Mouse (Mus musculus): ENCODE measurements around the gene Dcaf11. TPM values are rescaled to one million over a fixed set of nuclear protein-coding genes. Genes with fewer than 3 reads are reported as not detected.

Gene Dcaf11
- polyA plus RNA-seq, 1 experiment = 54.5 TPM

GRCm38 (mm10) chr14:55617822-55618221 is 58.0 kb downstream of the Dcaf11 start, which contains the start of gene Rec8:
TSS of gene Rec8 (plus strand) at chr14:55618037.
- Histone ChIP-seq H3K4me3 (ENCODE audit: control insufficient read depth, low read depth, low read length) (peak within 1 kb of the TSS; percentile 76), H3K27ac (ENCODE audit: control insufficient read depth, insufficient read depth, low read depth, low read length) (peak within 1 kb of the TSS; percentile 30), H3K36me3 (ENCODE audit: control insufficient read depth, insufficient read depth, low read length) (no peaks in the 10 kb centered on the region), H3K4me1 (ENCODE audit: control insufficient read depth, insufficient read depth, low read length) (peaks cover 12% of the 10 kb centered on the region), H3K27me3 (ENCODE audit: control insufficient read depth, insufficient read depth, low read length) (no peaks in the 10 kb centered on the region)
- TF ChIP-seq CTCF (IDR thresholded peaks at IDR 0.05; ENCODE audit: control insufficient read depth, insufficient read depth, insufficient replicate concordance, low read depth, low read length) (no peak), POLR2A (IDR thresholded peaks at IDR 0.05; ENCODE audit: control insufficient read depth, low read depth, low read length) (peak; percentile 43; the same call in 1 of the 2 replicates)

- H3K27me3 ChIP-seq (ENCODE audit: control insufficient read depth, insufficient read depth, low read length) = no peaks in the 10 kb centered on the region
- H3K4me1 ChIP-seq (ENCODE audit: control insufficient read depth, insufficient read depth, low read length) = peaks cover 12% of the 10 kb centered on the region
- TF ChIP-seq POLR2A (IDR thresholded peaks at IDR 0.05; ENCODE audit: control insufficient read depth, low read depth, low read length) (0 out of 2 replicates have a peak, but pooled peaks have one; percentile 28), CTCF (IDR thresholded peaks at IDR 0.05; ENCODE audit: control insufficient read depth, insufficient read depth, insufficient replicate concordance, low read depth, low read length) (no peak)
- H3K4me3 ChIP-seq (ENCODE audit: control insufficient read depth, low read depth, low read length) = peak overlapping the region; percentile 76
- no peak overlapping the region for H3K27ac ChIP-seq (ENCODE audit: control insufficient read depth, insufficient read depth, low read depth, low read length)
- no peaks in the 10 kb centered on the region for H3K36me3 ChIP-seq (ENCODE audit: control insufficient read depth, insufficient read depth, low read length)
Measured at GRCm38 (mm10) chr14:55618486-55619195, 58.8 kb downstream of the Dcaf11 start.

Other genes starting within 250 kb of the Dcaf11 start
- gene Dhrs4, start 81.2 kb upstream of the Dcaf11 start, polyA plus RNA-seq (2012; rRNA removed) = 27.2 and 28.8 TPM in 2 replicates
- 1.8 and 1.9 TPM in 2 replicates for gene Carmil3, start 69.4 kb upstream of the Dcaf11 start, polyA plus RNA-seq (2012; rRNA removed)
- gene Cpne6, start 49.6 kb upstream of the Dcaf11 start, polyA plus RNA-seq (2012; rRNA removed) = 0.06 and 0.29 TPM in 2 replicates
- 0.20 and 0.37 TPM in 2 replicates for gene Nrl, start 35.0 kb upstream of the Dcaf11 start, polyA plus RNA-seq (2012; rRNA removed)
- 2.8 and 5.7 TPM in 2 replicates for gene Pck2, start 19.7 kb upstream of the Dcaf11 start, polyA plus RNA-seq (2012; rRNA removed)
- gene A730061H03Rik, start 400 bp downstream of the Dcaf11 start, polyA plus RNA-seq (2012; rRNA removed) = 2.1 and 2.3 TPM in 2 replicates
- 40.2 and 52.7 TPM in 2 replicates for gene Fitm1, start 15.6 kb downstream of the Dcaf11 start, polyA plus RNA-seq (2012; rRNA removed)
- gene Psme1, start 18.1 kb downstream of the Dcaf11 start, polyA plus RNA-seq (2012; rRNA removed) = 7.6 and 8.4 TPM in 2 replicates
- gene Emc9, start 25.3 kb downstream of the Dcaf11 start, polyA plus RNA-seq (2012; rRNA removed) = 5.8 and 6.4 TPM in 2 replicates
- 10.2 and 14.9 TPM in 2 replicates for gene Psme2, start 31.1 kb downstream of the Dcaf11 start, polyA plus RNA-seq (2012; rRNA removed)
- gene Rnf31, start 31.7 kb downstream of the Dcaf11 start, polyA plus RNA-seq (2012; rRNA removed) = 7.8 and 8.9 TPM in 2 replicates
- 4.1 and 4.4 TPM in 2 replicates for gene Irf9, start 43.6 kb downstream of the Dcaf11 start, polyA plus RNA-seq (2012; rRNA removed)
- 65.8 and 78.1 TPM in 2 replicates for gene Rec8, start 58.0 kb downstream of the Dcaf11 start, polyA plus RNA-seq (2012; rRNA removed)
- gene Ipo4, start 76.0 kb downstream of the Dcaf11 start, polyA plus RNA-seq (2012; rRNA removed) = 519 and 558 TPM in 2 replicates
- gene Gm49378, start 77.9 kb downstream of the Dcaf11 start, polyA plus RNA-seq (2012; rRNA removed) = 1.9 and 2.1 TPM in 2 replicates
- 18.2 and 21.3 TPM in 2 replicates for gene Tm9sf1, start 83.8 kb downstream of the Dcaf11 start, polyA plus RNA-seq (2012; rRNA removed)
- 197 and 200 TPM in 2 replicates for gene Tssk4, start 90.2 kb downstream of the Dcaf11 start, polyA plus RNA-seq (2012; rRNA removed)
- gene Mdp1, start 100.5 kb downstream of the Dcaf11 start, polyA plus RNA-seq (2012; rRNA removed) = 4.1 TPM in 2 replicates
- 29.6 and 35.9 TPM in 2 replicates for gene Gmpr2, start 111.9 kb downstream of the Dcaf11 start, polyA plus RNA-seq (2012; rRNA removed)
- gene Nedd8, start 112.1 kb downstream of the Dcaf11 start, polyA plus RNA-seq (2012; rRNA removed) = 196 and 222 TPM in 2 replicates
- gene Tinf2, start 121.8 kb downstream of the Dcaf11 start, polyA plus RNA-seq (2012; rRNA removed) = 26.8 and 30.0 TPM in 2 replicates
- gene Tgm1, start 153.9 kb downstream of the Dcaf11 start, polyA plus RNA-seq (2012; rRNA removed) = 0.27 and 0.65 TPM in 2 replicates
- 40.9 and 41.4 TPM in 2 replicates for gene Rabggta, start 162.3 kb downstream of the Dcaf11 start, polyA plus RNA-seq (2012; rRNA removed)
- 322 and 330 TPM in 2 replicates for gene Dhrs1, start 185.7 kb downstream of the Dcaf11 start, polyA plus RNA-seq (2012; rRNA removed)
- gene Nop9, start 185.7 kb downstream of the Dcaf11 start, polyA plus RNA-seq (2012; rRNA removed) = 142 and 144 TPM in 2 replicates
- gene Cideb, start 198.5 kb downstream of the Dcaf11 start, polyA plus RNA-seq (2012; rRNA removed) = 0.13 TPM in 1 of 2 replicates, not detected in the other
- gene Ltb4r2, start 201.4 kb downstream of the Dcaf11 start, polyA plus RNA-seq (2012; rRNA removed) = 0.07 and 0.11 TPM in 2 replicates
- 0.11 and 0.20 TPM in 2 replicates for gene Ltb4r1, start 206.0 kb downstream of the Dcaf11 start, polyA plus RNA-seq (2012; rRNA removed)
- 0.38 and 0.82 TPM in 2 replicates for gene Adcy4, start 224.1 kb downstream of the Dcaf11 start, polyA plus RNA-seq (2012; rRNA removed)
- gene Ripk3, start 228.9 kb downstream of the Dcaf11 start, polyA plus RNA-seq (2012; rRNA removed) = 4.1 and 4.8 TPM in 2 replicates

Measured in testis, adult 2 months (tissue).